Mouse (Mus musculus) midbrain, embryonic 10.5 days (tissue): ENCODE results near the gene Ehd4. TPM values are rescaled to one million over a fixed set of nuclear protein-coding genes. Genes with fewer than 3 reads are reported as not detected.

Experiments
- polyA plus RNA-seq: library from polyadenylated mRNA; unstranded; fragments of >200 nt; fragmentation: Nextera tagmentation; extraction: Ambion mirVana; gene quantifications from 2 replicates; pipeline ENCODE4 v1.2.1, GENCODE M21; 2016

The Ehd4 gene
- polyA plus RNA-seq, 1 experiment from 2014 or later = 35.9 TPM

Other genes with a start within 250 kb of the Ehd4 start
- 3.3 and 4.4 TPM in 2 replicates for gene Mapkbp1, start 181.9 kb downstream of the Ehd4 start, polyA plus RNA-seq
- gene Jmjd7, start 127.1 kb downstream of the Ehd4 start, polyA plus RNA-seq = 21.2 and 27.5 TPM in 2 replicates
- gene Gm28042, start 127.1 kb downstream of the Ehd4 start, polyA plus RNA-seq = 5.2 and 6.8 TPM in 2 replicates
- 2.4 and 2.8 TPM in 2 replicates for gene Pla2g4b, start 121.2 kb downstream of the Ehd4 start, polyA plus RNA-seq
- gene Pla2g4e, start 90.7 kb upstream of the Ehd4 start, polyA plus RNA-seq = 0.07 TPM in 1 of 2 replicates, not detected in the other
- 0.02 TPM in 1 of 2 replicates, not detected in the other for gene Pla2g4d, start 134.6 kb upstream of the Ehd4 start, polyA plus RNA-seq
- gene Pla2g4f, start 159.6 kb upstream of the Ehd4 start, polyA plus RNA-seq = not detected in 2 replicates
- gene Vps39, start 198.5 kb upstream of the Ehd4 start, polyA plus RNA-seq = 24.9 and 33.1 TPM in 2 replicates
- gene Ganc, start 249.3 kb upstream of the Ehd4 start, polyA plus RNA-seq = 7.1 and 8.7 TPM in 2 replicates
- gene Tmem87a, start 249.5 kb upstream of the Ehd4 start, polyA plus RNA-seq = 5.6 and 6.1 TPM in 2 replicates